Mouse (Mus musculus) layer of hippocampus, adult 9-10 months (tissue): ENCODE results near the gene Ipo13.

Experiments
- DNase-seq: peaks from one replicate; pipeline ENCODE4 v3.0.0; 2022; ENCODE audit warnings: low spot score

Gene Ipo13

DNA sequence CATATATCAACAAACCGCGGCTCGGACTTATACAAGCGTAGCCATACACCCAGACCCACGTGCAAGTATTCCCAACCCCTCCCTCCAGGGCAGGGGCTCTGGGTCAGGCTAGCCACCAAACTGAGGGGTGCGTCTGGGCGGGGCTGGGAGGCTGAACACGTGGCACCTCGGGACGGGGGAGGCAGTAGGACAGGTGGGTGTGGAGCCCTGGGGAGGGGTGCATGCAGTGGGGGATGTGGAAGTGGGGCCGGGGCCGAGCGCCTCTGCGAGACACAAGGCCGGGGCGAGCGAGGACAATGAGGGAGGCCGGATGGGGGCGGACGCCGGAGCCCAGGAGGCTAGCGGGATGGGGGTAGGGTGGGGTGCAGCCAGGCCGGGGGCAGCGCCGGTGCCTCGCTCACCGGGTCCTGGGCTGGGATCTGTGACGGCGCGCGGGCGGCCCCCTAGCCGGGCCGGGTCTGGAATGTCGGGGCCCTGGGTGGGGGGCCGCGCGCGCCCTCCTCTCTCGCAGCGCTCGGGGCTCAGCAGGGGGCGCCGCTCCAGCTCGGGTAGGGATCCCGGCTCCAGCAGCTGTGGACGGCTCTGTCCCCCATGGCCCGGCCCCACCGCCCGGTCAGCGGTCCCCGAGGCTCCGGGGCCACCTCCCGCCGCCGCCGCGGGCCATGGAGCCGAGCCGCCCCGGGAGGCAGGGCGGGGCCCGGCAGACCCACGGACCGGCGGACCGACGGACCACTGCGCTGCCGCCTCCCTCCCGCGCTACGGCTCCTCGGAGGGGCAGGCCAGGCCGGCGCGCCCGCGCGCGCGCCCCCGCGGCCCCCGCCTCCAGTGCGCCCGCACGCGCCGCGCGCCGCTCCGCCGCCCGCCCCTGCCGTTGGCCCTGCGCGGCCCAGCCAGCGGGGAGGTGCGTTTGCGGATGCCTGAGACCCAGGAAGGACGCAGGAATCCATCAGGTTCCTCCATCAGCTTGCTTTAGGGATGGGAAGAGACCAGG lies 31.8 kb downstream of the Ipo13 start, which contains the start of gene B4galt2:
B4galt2 (minus strand) TSS at position 787 of the 991 bp plus-strand sequence.
- no peak for DNase-seq

DNA sequence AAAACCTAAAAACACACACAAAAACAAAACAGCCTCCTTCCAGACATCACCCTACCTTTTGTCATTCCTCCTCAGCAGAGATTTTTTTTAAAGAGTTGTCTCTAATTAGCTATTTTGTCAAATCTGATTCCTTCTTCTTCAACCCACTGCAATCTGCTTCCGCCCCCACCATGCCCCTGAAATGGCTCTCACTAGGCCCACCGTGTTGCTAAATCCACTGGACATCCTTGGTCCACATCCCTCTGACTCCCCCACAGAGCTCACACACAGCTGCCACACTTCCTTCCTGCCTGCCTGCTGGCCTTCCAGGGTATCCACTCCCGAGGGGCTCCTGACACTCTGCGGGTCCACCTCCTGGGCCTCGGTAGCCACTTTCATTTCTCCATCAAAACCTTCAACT lies 36.1 kb downstream of the Ipo13 start:
- DNase-seq, result no peak

DNA sequence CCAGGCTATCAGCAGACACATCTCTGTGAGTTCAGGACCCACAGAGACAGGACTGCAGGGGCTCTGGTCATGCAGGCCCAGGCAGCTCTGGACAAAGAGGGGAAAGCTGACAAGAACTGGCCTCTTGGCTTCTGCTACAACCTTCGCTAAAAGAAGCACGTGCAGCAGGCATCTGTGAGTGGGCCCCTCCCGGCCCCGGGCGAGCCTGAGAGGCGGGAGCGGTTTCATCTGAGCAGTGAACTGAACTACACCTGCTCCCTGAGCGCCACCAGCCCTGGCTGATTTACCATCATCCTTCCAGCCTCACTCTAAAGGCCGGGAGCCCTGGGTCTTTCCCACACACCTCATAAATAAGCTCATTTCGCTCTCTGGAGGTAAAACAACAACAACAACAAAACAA lies 36.5 kb downstream of the Ipo13 start:
- DNase-seq, result no peak

DNA sequence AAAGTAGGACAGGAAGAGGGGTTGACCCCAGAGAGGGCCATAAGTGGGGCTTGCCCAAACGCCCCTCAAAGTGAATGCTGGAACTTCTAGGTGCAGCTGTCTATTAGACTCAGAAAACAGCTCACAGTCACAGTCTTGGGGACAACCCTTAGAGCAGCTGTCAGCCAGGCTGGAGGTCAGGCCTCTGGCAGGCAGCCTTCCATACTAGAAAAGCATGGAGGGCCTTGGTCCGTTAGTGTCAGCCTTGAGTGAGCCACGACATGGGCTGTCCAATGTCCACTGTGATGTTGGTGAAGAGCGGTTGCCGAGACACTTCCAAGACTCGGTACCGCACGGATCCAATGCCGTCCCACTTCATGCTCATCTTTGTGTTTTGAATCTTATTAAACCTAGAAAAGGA lies 41.2 kb downstream of the Ipo13 start:
- no peak for DNase-seq

DNA sequence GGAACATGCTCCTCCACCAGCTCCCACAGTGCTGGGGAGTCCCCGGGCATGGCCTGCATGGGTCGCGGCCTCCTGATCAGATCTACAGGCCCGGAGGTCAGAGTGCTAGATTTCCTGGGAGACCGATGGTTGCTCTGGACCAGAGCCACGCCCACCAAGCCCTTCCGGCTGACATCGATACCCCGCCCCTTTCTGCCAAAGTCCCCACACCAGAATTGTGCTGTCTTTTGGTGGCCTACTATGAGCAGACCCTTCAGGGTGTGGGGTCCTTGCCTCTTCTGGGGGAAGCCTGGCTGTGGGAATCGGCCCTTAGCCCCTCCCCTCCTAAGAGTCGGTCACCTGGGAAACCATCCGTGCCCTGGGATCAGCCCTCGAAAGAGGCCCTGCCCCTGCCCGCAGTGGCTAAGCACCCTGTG lies 42.3 kb downstream of the Ipo13 start, which contains the start of gene Ccdc24:
Ccdc24 (minus strand) TSS at position 87 of the 416 bp plus-strand sequence.
- DNase-seq, result no peak

DNA sequence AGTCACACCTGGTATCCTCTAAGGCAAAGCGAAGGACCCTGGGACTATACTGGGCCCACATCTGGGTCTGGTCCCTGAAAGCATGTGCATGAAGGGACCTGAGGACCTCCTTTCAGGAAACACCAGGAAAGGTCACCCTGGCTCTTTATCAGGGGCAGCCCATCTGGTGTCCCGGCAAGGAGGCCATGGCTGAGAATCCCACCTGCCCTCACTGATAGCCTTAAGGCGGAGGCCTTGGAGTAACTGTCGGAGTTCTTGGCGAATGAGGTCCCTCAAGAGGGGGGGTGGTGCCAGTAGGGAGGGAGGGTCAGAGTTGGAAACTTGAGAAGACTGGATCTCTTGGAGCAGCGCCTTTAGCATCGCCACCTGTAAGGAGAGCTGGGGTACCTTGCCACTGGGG lies 43.0 kb downstream of the Ipo13 start:
- DNase-seq, result no peak

DNA sequence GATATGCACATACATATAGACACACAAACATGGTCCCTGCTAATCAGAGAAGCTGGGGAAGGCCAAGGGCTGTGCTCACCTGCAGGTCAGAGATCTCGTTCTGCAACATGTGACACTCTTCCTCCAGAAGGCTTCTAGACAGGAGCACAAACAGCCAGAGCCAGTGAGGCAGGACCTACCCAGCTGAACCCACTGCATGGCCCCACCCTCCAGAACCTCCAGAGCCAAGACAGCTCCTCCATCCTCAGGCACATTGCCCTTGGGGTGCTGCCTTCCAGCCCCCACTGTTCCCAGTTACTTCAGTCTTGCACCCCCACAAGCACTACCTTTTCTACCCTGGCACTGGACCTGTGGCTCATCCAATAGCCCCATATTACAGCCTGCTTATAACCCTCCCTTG lies 44.4 kb downstream of the Ipo13 start:
- DNase-seq, result no peak

DNA sequence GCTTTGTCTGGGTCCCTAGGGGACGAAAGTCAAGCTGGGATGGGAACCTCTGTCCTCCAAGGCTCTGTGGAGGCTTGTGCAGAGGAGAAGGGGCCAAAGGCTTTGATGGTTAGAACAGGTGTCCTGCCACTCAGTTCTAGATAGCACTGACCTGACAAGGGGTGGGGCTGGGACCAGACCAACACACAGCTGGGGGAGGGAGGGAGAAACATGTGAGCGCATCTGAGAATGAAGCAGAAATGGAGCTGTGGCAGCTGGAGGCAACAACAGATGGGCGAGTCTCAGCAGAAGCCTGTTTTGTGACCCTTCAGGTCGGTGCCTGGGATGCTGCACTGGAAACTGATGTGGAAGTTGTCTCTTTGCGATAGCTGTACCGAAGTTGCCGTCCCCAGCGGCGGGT lies 45.5 kb downstream of the Ipo13 start:
- DNase-seq, result no peak

DNA sequence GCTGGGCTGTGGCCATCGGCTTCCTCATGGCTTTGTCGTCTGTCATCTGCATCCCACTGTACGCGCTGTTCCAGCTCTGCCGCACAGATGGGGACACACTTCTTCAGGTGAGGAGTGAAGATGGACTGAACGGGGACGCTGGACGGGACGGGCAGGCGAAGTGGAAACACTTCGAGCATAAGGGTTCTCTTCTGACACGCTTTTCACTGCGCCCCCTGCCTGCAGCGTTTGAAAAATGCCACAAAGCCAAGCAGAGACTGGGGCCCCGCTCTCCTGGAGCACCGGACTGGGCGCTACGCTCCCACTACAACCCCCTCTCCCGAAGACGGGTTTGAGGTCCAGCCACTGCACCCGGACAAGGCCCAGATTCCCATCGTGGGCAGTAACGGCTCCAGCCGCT lies 47.0 kb downstream of the Ipo13 start:
- no peak for DNase-seq

DNA sequence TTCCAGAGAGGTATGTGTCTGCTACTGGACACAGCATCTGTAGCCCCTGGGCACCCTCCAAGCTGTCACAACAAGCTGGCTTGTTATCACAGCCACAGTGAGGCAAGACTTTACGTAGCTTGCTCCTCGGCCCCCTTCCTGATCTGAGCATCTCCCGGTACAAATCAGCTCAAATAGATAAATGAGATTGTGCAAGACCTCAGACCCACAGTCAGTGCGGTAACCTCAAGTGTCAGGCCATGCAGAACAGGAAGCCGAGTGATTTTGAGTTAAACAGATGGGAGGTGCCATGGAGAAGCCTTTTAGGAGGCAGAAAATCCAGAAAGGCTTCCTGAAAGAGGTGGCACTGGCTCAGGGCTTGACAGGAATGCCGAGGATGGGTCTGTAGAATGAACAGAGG lies 47.8 kb downstream of the Ipo13 start:
- DNase-seq, result no peak

DNA sequence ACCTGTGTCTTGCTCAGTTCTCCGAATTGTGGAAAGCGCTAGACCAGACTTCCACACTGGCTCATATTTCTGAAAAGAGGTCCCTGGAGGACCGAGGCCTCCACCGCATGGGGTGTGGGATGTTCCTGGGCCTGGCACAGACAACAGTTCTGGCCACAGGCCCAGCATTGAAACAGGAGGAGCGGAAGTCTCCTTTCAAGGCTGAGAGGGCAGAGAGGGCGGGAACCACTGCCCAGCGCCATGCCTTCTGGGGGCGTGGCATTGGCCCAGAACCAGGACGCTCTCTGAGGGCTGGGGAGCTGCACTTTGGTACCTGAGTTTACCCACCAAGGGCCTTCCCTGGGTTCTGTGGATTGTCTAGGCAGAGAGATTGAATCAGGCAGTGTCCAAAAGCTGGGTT lies 48.7 kb downstream of the Ipo13 start:
- no peak for DNase-seq

DNA sequence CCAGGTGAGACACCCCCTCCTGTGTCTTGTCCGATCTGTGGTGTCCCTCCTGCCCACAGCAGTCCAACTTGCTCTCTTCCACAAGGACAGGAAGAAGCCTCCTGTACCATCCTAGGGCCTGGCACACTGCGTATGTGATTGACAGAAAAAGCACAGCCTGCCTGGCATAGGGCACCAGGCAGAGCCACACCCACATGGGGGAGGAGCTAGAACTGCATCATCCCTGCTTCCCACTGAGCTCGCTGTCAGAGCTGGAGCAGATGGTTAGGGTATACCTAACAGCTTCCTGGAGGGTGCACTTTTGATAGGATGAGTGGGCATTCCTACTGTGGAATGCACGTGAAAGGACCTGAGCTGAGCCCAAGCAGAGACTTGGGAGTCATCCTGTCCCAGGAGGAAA lies 52.0 kb downstream of the Ipo13 start:
- DNase-seq, result no peak

DNA sequence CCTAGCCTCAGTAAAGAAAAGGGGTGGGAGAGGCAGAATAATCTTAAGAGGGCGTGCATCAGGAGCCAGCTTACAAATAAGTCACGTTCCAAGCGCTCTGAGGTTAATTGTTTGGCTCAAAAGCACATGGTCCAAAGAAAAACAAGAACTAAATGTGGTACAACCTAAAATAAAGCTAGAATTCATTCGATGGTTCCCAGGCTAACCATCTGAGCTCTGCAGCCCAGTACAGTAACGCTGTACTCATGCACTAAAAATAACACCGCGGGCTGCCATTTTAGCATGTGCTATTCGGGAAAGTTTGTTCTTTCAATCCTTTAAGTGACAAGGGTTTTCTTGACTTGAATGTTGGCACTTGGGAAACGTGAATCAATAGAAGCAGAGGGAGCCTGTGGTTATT lies 54.2 kb downstream of the Ipo13 start:
- DNase-seq, result no peak

DNA sequence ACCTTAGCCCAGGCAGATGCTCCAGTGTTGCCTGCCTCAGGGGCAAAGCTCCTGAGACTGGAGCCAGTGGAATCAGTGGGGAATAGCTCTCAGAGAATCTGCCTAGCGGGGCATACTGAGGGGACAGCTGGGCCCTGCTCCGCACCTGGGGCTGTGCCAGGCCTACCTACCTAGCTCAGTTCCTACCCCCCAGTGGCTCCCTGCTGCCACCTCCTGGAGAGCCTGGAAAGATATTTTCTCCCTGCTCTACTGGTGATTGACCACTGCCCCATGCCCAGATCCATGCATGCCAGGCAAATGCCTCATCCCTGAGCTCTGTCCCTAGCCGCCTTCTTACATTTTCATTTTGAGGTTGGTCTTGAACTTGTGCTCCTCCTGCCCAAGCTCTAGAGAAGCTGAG lies 56.0 kb downstream of the Ipo13 start:
- no peak for DNase-seq

DNA sequence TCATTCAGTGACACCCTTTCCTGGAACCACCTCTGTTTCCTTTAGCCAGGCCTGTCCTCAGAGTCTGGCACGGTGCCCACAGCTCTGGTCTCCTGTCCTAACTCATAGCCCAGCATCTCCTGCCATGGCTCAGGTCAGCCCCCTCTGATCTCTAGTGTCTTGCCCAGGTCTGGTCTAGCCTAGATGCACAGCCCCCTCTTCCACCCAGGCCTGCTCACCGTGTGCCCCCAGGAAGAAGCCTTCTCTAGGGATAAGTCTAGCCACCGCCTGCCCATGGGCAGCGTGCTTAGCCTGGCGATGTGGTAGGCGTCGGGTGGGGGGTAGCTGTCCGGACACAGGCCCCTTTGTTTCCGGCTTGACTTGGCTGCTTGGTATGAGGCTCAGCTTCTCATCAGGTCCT lies 59.7 kb downstream of the Ipo13 start:
- DNase-seq, result no peak

DNA sequence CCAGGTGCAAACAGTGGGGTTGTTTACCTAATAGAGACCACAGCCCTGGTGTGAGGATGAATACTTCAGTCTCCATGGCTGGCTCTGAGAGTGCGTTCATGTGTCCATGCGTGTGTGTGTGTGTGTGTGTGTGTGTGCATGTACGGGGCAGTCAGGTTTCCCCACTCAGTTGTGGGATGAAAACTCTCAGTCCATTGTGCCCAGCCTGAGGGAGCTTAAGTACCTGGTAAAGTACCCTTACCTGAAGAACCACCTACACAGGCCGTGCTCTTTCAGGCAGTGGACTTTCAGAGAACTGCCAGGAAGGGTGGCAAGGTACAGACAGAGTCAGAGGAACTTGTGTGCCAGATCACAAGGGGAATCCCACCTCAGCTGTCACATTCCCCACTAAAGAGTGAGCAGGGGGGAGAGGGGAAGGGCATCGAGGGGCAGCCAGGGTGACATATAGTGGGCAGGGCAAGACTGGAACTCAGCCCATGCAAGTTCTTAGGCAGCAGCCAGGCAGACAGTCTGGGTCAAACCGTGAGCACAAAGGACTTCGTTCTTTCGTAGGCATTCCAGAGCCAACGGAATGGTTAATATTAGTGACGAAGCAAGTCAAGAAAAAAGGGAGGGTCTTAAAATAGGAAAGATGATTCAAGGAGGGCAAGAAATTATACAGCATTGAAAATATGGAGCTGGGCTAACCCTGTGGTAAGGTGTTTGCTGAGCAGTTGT lies 62.5 kb downstream of the Ipo13 start:
- DNase-seq, result no peak

DNA sequence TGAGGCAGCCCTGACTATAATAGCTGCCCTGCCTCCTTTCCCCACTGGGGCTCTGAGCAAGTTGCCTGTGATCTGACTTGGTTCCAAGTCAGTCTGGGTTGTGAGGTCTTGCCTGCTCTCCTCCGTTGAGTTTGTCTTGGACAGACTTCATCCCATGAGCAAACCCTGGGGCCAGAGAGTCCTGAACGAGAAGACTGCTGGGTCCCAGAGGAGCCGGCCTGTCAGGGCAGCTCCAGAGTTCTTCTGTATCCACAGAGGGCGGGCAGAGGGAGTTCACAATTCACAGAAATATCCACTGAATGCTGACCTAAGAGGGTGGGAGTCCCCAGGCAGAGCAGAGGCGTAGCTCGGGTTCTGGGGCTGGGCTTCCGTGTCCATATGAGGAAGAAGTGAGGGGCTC lies 63.9 kb downstream of the Ipo13 start:
- no peak for DNase-seq

DNA sequence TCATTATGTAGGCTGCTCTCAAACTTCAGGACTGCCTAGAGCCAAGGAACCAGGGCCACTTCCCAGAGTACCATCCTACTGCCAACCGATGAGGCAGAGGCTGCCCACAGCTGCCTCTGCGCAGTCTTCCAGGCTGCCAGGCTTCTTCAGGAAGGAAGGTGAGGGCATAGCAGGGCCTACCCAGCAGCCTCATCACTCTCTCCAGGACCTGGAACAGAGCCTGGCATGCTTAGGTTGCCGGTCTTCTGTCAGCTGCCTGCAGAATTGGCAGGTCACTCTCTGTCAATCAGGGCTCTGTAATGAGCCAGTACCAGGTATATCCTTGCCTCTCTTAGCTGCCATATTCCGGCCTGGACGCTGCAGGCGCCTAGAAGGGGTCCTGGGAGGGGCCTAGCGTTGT lies 64.6 kb downstream of the Ipo13 start:
- no peak for DNase-seq

DNA sequence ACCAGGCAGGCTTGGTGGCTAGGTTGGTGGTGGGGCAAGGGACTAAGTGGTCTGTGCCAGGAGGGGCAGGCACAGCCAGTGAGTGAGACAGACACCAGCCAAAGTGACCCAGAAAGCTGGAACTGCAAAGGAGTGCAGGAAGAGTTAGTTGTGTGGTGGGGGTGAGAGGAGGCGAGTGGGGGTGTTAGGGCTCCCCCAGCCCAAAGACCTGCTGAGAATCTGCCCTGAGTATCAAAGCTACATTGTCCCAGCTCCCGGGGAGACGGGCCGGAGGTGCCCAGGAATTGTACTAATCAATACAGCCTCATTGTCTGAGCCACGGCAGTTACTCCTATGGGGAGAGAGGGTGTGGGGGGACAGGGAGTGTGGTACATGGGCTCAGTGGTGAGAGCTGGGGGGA lies 65.3 kb downstream of the Ipo13 start:
- DNase-seq, result no peak

DNA sequence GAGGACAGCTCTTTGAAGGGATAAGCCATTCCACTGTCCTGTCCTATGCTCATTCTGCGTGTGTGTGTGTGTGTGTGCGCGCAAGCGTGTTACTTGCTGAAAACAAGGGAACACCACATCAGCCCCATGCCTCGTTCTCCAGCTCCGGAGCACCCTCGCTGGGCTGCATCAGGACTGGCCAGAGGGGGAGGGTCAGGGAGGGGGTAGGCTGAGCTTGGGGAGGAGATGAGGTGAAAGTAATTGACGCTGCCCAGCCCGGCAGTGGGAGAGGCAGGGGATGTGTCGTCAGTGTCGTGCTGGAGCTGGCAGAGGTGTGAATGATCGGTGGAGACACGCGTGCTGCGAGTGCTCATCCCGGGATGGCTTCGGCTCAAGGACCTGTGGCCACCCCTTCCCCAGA lies 65.7 kb downstream of the Ipo13 start:
- DNase-seq, result no peak

DNA sequence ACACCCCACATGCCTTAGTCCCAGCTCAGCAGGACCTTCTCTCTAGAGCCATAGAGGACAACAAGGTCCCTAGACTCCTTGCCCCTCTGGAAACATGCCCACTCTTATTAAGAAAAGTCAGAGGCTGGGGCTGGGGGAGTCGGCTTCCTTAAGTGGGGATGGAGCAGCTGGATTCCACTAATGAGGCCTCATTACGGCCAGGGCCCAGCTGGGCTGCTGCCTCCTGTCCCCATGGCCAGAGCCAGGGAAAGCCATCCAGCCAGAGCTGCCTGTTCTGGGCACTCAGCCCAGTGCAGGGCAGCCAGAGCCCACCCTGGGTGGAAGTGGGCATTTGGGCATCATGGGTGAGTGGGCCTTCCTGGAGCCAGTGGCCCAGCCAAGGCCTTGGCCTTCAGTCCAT lies 67.8 kb downstream of the Ipo13 start:
- DNase-seq, result no peak

DNA sequence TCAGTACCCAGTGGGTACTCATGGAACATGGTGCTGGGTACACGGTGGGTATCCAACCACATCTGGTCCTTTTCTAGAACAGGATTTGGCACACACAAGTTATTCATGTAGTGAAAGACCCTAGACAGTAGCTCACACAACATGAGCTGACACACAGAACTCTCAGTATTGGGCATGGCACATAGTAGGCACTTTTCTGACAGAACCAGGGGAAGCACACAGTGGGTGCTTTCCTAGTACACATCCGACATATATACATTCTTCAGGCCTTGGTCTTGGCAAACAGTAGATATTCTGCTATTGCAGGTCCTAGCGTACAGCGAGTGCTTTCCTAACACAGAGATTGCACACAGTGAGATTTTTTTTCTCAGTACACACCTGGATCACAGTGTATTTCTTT lies 68.5 kb downstream of the Ipo13 start:
- DNase-seq, result no peak

DNA sequence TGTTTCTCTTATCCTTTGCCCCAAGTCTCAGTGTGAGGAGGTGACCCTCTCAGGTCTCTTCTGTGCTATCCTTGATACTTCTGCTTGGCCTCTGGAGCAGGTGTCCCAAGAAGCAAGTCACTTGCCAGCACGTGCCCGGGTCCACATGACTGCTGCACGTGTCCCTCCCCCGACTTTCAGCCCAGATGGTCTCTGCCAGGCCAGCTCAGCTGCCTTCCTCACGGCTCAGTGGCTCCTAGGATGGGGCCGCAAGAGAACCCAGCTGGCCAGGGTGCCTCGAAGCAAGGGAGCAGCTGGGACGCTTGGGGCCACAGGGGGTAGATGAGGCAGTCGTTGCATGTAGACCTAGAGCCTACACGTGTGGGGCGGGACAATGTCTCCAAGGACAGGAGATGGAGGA lies 69.5 kb downstream of the Ipo13 start:
- no peak for DNase-seq
